ENCODE assay signal across 17 mouse cellular contexts in genomic region chr15:27849910-27850309, GRCm38 (mm10).
A peak's percentile ranks its signal among the peaks of the same experiment; 100 is the strongest.
DNase-seq lines count a peak whose midpoint lies in the region; ATAC-seq and TF ChIP-seq lines count a peak whose summit lies in the region.
"Had no signal": no experiment of that assay in that cellular context is flagged by ENCODE, and none has a peak within 500 bp of the region (broad histone marks: within the 10 kb centered on the region; RNA-seq: fewer than 3 reads in every experiment).

No protein-coding gene starts in this region.

- ATAC-seq in heart, embryonic 12.5 days (ENCODE audit: insufficient number of reproducible peaks, low FRiP score), result no peak
- ATAC-seq: forebrain, embryonic 13.5 days; hindbrain, embryonic 16.5 days had no signal

- H3K9me3 ChIP-seq in heart, embryonic 12.5 days (replicated peaks), result no peaks in the 10 kb centered on the region
- H3K9me3 ChIP-seq: embryonic facial prominence, embryonic 13.5 days; forebrain, embryonic 13.5 days; limb, embryonic 12.5 days; liver, embryonic 15.5 days; neural tube, embryonic 13.5 days had no signal

- 90% methylated on average over 4 of the region's 4 CpGs for WGBS in heart, embryonic 12.5 days
- 47% methylated on average over 4 of the region's 4 CpGs for WGBS in olfactory bulb, adult 2 months

- H3K4me1 ChIP-seq in heart, embryonic 12.5 days (replicated peaks), result no peaks in the 10 kb centered on the region
- peaks cover 22% of the 10 kb centered on the region for H3K4me1 ChIP-seq in olfactory bulb, adult 2 months (ENCODE audit: control insufficient read depth, insufficient read depth, low read length)
- H3K4me1 ChIP-seq: forebrain, embryonic 13.5 days; limb, embryonic 12.5 days; liver, embryonic 15.5 days; neural tube, embryonic 13.5 days had no signal

- no peak overlapping the region for H3K4me3 ChIP-seq in heart, embryonic 12.5 days
- no peak overlapping the region for H3K4me3 ChIP-seq in olfactory bulb, adult 2 months (ENCODE audit: insufficient read depth, low read depth, low read length)
- H3K4me3 ChIP-seq: embryonic facial prominence, embryonic 13.5 days; forebrain, embryonic 13.5 days; limb, embryonic 12.5 days; liver, embryonic 15.5 days; neural tube, embryonic 13.5 days had no signal

- no peak overlapping the region for H3K4me2 ChIP-seq in heart, embryonic 12.5 days
- H3K4me2 ChIP-seq: embryonic facial prominence, embryonic 13.5 days; forebrain, embryonic 13.5 days; limb, embryonic 12.5 days; liver, embryonic 15.5 days; neural tube, embryonic 13.5 days had no signal

- H3K9ac ChIP-seq in heart, embryonic 12.5 days, result no peak overlapping the region
- H3K9ac ChIP-seq: embryonic facial prominence, embryonic 13.5 days; forebrain, embryonic 13.5 days; limb, embryonic 12.5 days; liver, embryonic 15.5 days; neural tube, embryonic 13.5 days had no signal

- H3K27me3 ChIP-seq in heart, embryonic 12.5 days (replicated peaks), result no peaks in the 10 kb centered on the region
- H3K27me3 ChIP-seq: embryonic facial prominence, embryonic 13.5 days; forebrain, embryonic 13.5 days; limb, embryonic 12.5 days; liver, embryonic 15.5 days; neural tube, embryonic 13.5 days had no signal

- TF ChIP-seq POLR2A in olfactory bulb, adult 2 months (IDR thresholded peaks at IDR 0.05; ENCODE audit: insufficient read depth, low read depth, low read length), result no peak

- intact Hi-C loops in heart, postnatal 10 days (cut with DNase I), result loop anchor here (2.0 to 5.0 kb wide), 3 partner anchors 95 to 332 kb away; no protein-coding TSS in a partner anchor

- H3K27ac ChIP-seq in heart, embryonic 12.5 days (ENCODE audit: poor library complexity, severe bottlenecking), result no peak overlapping the region
- peak overlapping the region; percentile 33; the same call in 1 of the 2 replicates for H3K27ac ChIP-seq in olfactory bulb, adult 2 months (ENCODE audit: insufficient read depth, low read depth, low read length)
- H3K27ac ChIP-seq: embryonic facial prominence, embryonic 13.5 days; forebrain, embryonic 13.5 days; limb, embryonic 12.5 days; liver, embryonic 15.5 days; neural tube, embryonic 13.5 days had no signal

- DNase-seq in heart, postnatal 10 days, result peak; percentile 28 to 30
- DNase-seq in urinary bladder, postnatal 25 days (ENCODE audit: low spot score), result peak; percentile 41
- no peak for DNase-seq in urinary bladder, adult 2 months (ENCODE audit: low spot score)
- peak; percentile 76 for DNase-seq in adipocyte (ENCODE audit: low spot score)
- DNase-seq in right cerebral cortex, postnatal 14 days, result no peak
- DNase-seq in retina, postnatal 1 day, result no peak
- DNase-seq: kidney, adult 8-10 months; right cerebral cortex, postnatal 25 days; thymus, adult 2 months had no signal

- peaks cover 88% of the 10 kb centered on the region for H3K36me3 ChIP-seq in heart, embryonic 12.5 days

- no peak for TF ChIP-seq CTCF in olfactory bulb, adult 2 months (IDR thresholded peaks at IDR 0.05; ENCODE audit: insufficient read depth, low read depth, low read length)

Comparison
In these comparisons a context has a peak if more than half of its experiments do, and no peak if none do; other contexts are left out.
1. DNase-seq: peak in heart, postnatal 10 days (2 of 2), urinary bladder, postnatal 25 days (single experiment) and adipocyte (single experiment); none in urinary bladder, adult 2 months (single experiment), right cerebral cortex, postnatal 14 days (single experiment) and retina, postnatal 1 day (single experiment).